Mouse (Mus musculus) MEL (cell line): ENCODE results near the gene Tnip2. TPM values are rescaled to one million over a fixed set of nuclear protein-coding genes. Genes with fewer than 3 reads are reported as not detected.

ENCODE experiments used
- DNase-seq: peaks from one replicate; pipeline ENCODE4 v3.0.0; 2011; ENCODE audit warnings: low read depth, low spot score
- H3K27ac ChIP-seq: 2 replicates; pipeline ENCODE4 v1.5.1; 2012; ENCODE audit warnings: low read depth, mild to moderate bottlenecking, control low read depth, low read length, moderate library complexity; ENCODE audit not compliant: control insufficient read depth
- H3K27me3 ChIP-seq, 2 experiments: fragments of 150-350 bp in 1 of 2; sonication (generic) in 1 of 2; 2 replicates each; pipeline ENCODE4 v1.6.1; 2012; ENCODE audit warnings: low read length in 2 of 2, mild to moderate bottlenecking in 2 of 2, improper control_type of control experiment in 1 of 2, moderate library complexity in 1 of 2; ENCODE audit not compliant: insufficient read depth in 2 of 2, control insufficient read depth in 1 of 2
- H3K36me3 ChIP-seq, 2 experiments: 2 replicates each; pipeline ENCODE4 v1.6.1; 2012 to 2014; ENCODE audit warnings: low read length in 2 of 2, improper control_type of control experiment in 1 of 2, inconsistent platforms in 1 of 2, mild to moderate bottlenecking in 1 of 2; ENCODE audit not compliant: insufficient read depth in 2 of 2, control insufficient read depth in 1 of 2
- H3K4me1 ChIP-seq, 2 experiments: fragments of 150-350 bp in 1 of 2; sonication (generic) in 1 of 2; 2 replicates each; pipeline ENCODE4 v1.6.1; 2012; ENCODE audit warnings: low read length in 2 of 2, improper control_type of control experiment in 1 of 2, mild to moderate bottlenecking in 1 of 2; ENCODE audit not compliant: insufficient read depth in 2 of 2, control insufficient read depth in 1 of 2
- H3K4me3 ChIP-seq, 2 experiments: fragments of 150-350 bp in 1 of 2; sonication (generic) in 1 of 2; 2 replicates each; pipeline ENCODE4 v1.5.1; 2012; ENCODE audit warnings: low read depth in 2 of 2, low read length in 2 of 2, mild to moderate bottlenecking in 2 of 2, moderate library complexity in 2 of 2, control low read depth in 1 of 2, improper control_type of control experiment in 1 of 2; ENCODE audit not compliant: control insufficient read depth in 1 of 2, insufficient read depth in 1 of 2
- H3K79me2 ChIP-seq: 2 replicates; pipeline ENCODE4 v1.6.1; 2012; ENCODE audit warnings: mild to moderate bottlenecking, low read length, moderate library complexity; ENCODE audit not compliant: control insufficient read depth, poor library complexity, insufficient read depth
- H3K9ac ChIP-seq: 2 replicates; pipeline ENCODE4 v1.6.1; 2012; ENCODE audit warnings: low read depth, mild to moderate bottlenecking, control low read depth, low read length, moderate library complexity; ENCODE audit not compliant: control insufficient read depth, poor library complexity, severe bottlenecking
- H3K9me3 ChIP-seq: fragments of 150-350 bp; sonication (generic); replicated peaks from 2 replicates; pipeline ENCODE4 v1.6.1; 2012; ENCODE audit warnings: mild to moderate bottlenecking, low read length, improper control_type of control experiment, moderate library complexity; ENCODE audit not compliant: insufficient read depth
- BHLHE40 ChIP-seq: IDR thresholded peaks from 2 replicates; pipeline ENCODE4 v1.6.1; 2012; ENCODE audit warnings: low read depth, mild to moderate bottlenecking, inconsistent platforms, low read length, improper control_type of control experiment, borderline replicate concordance
- CHD1 ChIP-seq: IDR thresholded peaks from 2 replicates; pipeline ENCODE4 v1.6.1; 2012; ENCODE audit warnings: low read depth, mild to moderate bottlenecking, inconsistent platforms, low read length, improper control_type of control experiment
- CTCF ChIP-seq, 3 experiments: IDR thresholded peaks in 2 of 3; conservative IDR thresholded peaks in 1 of 3; 2 replicates each; pipeline ENCODE4 v1.5.1; 2011 to 2012; ENCODE audit warnings: low read length in 3 of 3, low read depth in 2 of 3, mild to moderate bottlenecking in 2 of 3, improper control_type of control experiment in 1 of 3, inconsistent platforms in 1 of 3, mixed read lengths in 1 of 3, moderate library complexity in 1 of 3; ENCODE audit not compliant: control insufficient read depth in 1 of 3, insufficient read depth in 1 of 3, poor library complexity in 1 of 3, severe bottlenecking in 1 of 3
- E2F4 ChIP-seq: IDR thresholded peaks from 2 replicates; pipeline ENCODE4 v1.6.1; 2011; ENCODE audit warnings: low read depth, low read length, improper control_type of control experiment, borderline replicate concordance
- ELF1 ChIP-seq: IDR thresholded peaks from 2 replicates; pipeline ENCODE4 v1.6.1; 2014; ENCODE audit warnings: low read depth, mild to moderate bottlenecking, inconsistent platforms, low read length, improper control_type of control experiment, moderate library complexity
- EP300 ChIP-seq, 2 experiments: IDR thresholded peaks; 2 replicates each; pipeline ENCODE4 v1.6.1; 2011; ENCODE audit warnings: improper control_type of control experiment in 2 of 2, low read length in 2 of 2, low read depth in 1 of 2, mild to moderate bottlenecking in 1 of 2
- ETS1 ChIP-seq: IDR thresholded peaks from 2 replicates; pipeline ENCODE4 v1.6.1; 2012; ENCODE audit warnings: low read depth, mild to moderate bottlenecking, inconsistent platforms, low read length, improper control_type of control experiment, moderate library complexity
- GATA1 ChIP-seq: IDR thresholded peaks from 2 replicates; pipeline ENCODE4 v1.6.1; 2011; ENCODE audit warnings: low read depth, low read length, improper control_type of control experiment
- HCFC1 ChIP-seq: IDR thresholded peaks from 2 replicates; pipeline ENCODE4 v1.6.1; 2012; ENCODE audit warnings: low read depth, mild to moderate bottlenecking, inconsistent platforms, low read length, improper control_type of control experiment, moderate library complexity
- JUND ChIP-seq: IDR thresholded peaks from 2 replicates; pipeline ENCODE4 v1.6.1; 2011; ENCODE audit warnings: low read depth, mild to moderate bottlenecking, improper control_type of control experiment, low read length
- KAT2A ChIP-seq: conservative IDR thresholded peaks from 2 replicates; pipeline ENCODE4 v1.6.1; 2012; ENCODE audit warnings: low read depth, low read length, improper control_type of control experiment, inconsistent platforms
- MAFK ChIP-seq: IDR thresholded peaks from 2 replicates; pipeline ENCODE4 v1.6.1; 2011; ENCODE audit warnings: low read depth, mild to moderate bottlenecking, low read length, improper control_type of control experiment, borderline replicate concordance
- MAZ ChIP-seq: IDR thresholded peaks from 2 replicates; pipeline ENCODE4 v1.6.1; 2012; ENCODE audit warnings: low read depth, mild to moderate bottlenecking, inconsistent platforms, low read length, improper control_type of control experiment
- MEF2A ChIP-seq: IDR thresholded peaks from 2 replicates; pipeline ENCODE4 v1.6.1; 2014; ENCODE audit warnings: low read depth, mild to moderate bottlenecking, inconsistent platforms, low read length, improper control_type of control experiment; ENCODE audit not compliant: poor library complexity, insufficient replicate concordance, severe bottlenecking; ENCODE audit errors: extremely low read depth
- MXI1 ChIP-seq: IDR thresholded peaks from 2 replicates; pipeline ENCODE4 v1.6.1; 2011; ENCODE audit warnings: mild to moderate bottlenecking, low read depth, low read length, improper control_type of control experiment
- MYB ChIP-seq: IDR thresholded peaks from 2 replicates; pipeline ENCODE4 v1.6.1; 2011; ENCODE audit warnings: mild to moderate bottlenecking, low read depth, low read length, improper control_type of control experiment
- NRF1 ChIP-seq: IDR thresholded peaks from 2 replicates; pipeline ENCODE4 v1.6.1; 2014; ENCODE audit warnings: low read depth, mild to moderate bottlenecking, inconsistent platforms, low read length, improper control_type of control experiment, moderate library complexity; ENCODE audit not compliant: poor library complexity, insufficient read depth, severe bottlenecking
- POLR2A ChIP-seq, 2 experiments: IDR thresholded peaks; 2 replicates each; pipeline ENCODE4 v1.6.1; 2011 to 2012; ENCODE audit warnings: low read length in 2 of 2, mild to moderate bottlenecking in 2 of 2, control low read depth in 1 of 2, improper control_type of control experiment in 1 of 2, low read depth in 1 of 2, moderate library complexity in 1 of 2; ENCODE audit not compliant: control insufficient read depth in 1 of 2, insufficient read depth in 1 of 2, poor library complexity in 1 of 2
- POLR2AphosphoS5 ChIP-seq: IDR thresholded peaks from 2 replicates; pipeline ENCODE4 v1.6.1; 2012; ENCODE audit warnings: low read depth, borderline replicate concordance, mild to moderate bottlenecking, inconsistent platforms, low read length, moderate library complexity, mixed read lengths
- RAD21 ChIP-seq: IDR thresholded peaks from 2 replicates; pipeline ENCODE4 v1.6.1; 2011; ENCODE audit warnings: mild to moderate bottlenecking, low read depth, low read length, improper control_type of control experiment
- RCOR1 ChIP-seq: IDR thresholded peaks from 2 replicates; pipeline ENCODE4 v1.6.1; 2012; ENCODE audit warnings: low read depth, mild to moderate bottlenecking, inconsistent platforms, low read length, improper control_type of control experiment
- SIN3A ChIP-seq: IDR thresholded peaks from 2 replicates; pipeline ENCODE4 v1.6.1; 2012; ENCODE audit warnings: low read length, improper control_type of control experiment, inconsistent platforms
- SMC3 ChIP-seq: IDR thresholded peaks from 2 replicates; pipeline ENCODE4 v1.6.1; 2011; ENCODE audit warnings: low read depth, low read length, improper control_type of control experiment
- TAL1 ChIP-seq: IDR thresholded peaks from 2 replicates; pipeline ENCODE4 v1.6.1; 2012; ENCODE audit warnings: mild to moderate bottlenecking, inconsistent platforms, low read length, moderate library complexity, mixed read lengths
- TBP ChIP-seq: IDR thresholded peaks from 2 replicates; pipeline ENCODE4 v1.8.0; 2011; ENCODE audit warnings: low read depth, low read length, improper control_type of control experiment
- TCF12 ChIP-seq: IDR thresholded peaks from 2 replicates; pipeline ENCODE4 v1.6.1; 2014; ENCODE audit warnings: low read depth, mild to moderate bottlenecking, inconsistent platforms, low read length, improper control_type of control experiment, moderate library complexity
- UBTF ChIP-seq: IDR thresholded peaks from 2 replicates; pipeline ENCODE4 v1.6.1; 2012; ENCODE audit warnings: low read depth, mild to moderate bottlenecking, inconsistent platforms, low read length, improper control_type of control experiment, moderate library complexity, borderline replicate concordance; ENCODE audit not compliant: insufficient read depth
- USF1 ChIP-seq: IDR thresholded peaks from 2 replicates; pipeline ENCODE4 v1.6.1; 2014; ENCODE audit warnings: low read depth, mild to moderate bottlenecking, inconsistent platforms, low read length, improper control_type of control experiment, moderate library complexity
- polyA plus RNA-seq, 2 experiments: library from polyadenylated mRNA; stranded (reverse) in 1 of 2; unstranded in 1 of 2; fragments of >175 nt in 1 of 2; fragments of >200 nt in 1 of 2; gene quantifications; 2 replicates each; pipeline versions ENCODE4 v1.2.1 to v1.2.4; 2012; ENCODE audit warnings: low replicate concordance in 2 of 2, low read depth in 1 of 2; ENCODE audit not compliant: insufficient read length in 2 of 2, insufficient read depth in 1 of 2, missing spikeins in 1 of 2
- total RNA-seq: library from RNA; depleted of rRNA; stranded (reverse); fragments of 300-350 nt; gene quantifications from 2 replicates; pipeline ENCODE4 v1.2.3, GENCODE M21; 2012

The Tnip2 gene
- total and polyA plus RNA-seq, 3 experiments, result 27.0 to 89.4 (median 30.6) TPM

DNA sequence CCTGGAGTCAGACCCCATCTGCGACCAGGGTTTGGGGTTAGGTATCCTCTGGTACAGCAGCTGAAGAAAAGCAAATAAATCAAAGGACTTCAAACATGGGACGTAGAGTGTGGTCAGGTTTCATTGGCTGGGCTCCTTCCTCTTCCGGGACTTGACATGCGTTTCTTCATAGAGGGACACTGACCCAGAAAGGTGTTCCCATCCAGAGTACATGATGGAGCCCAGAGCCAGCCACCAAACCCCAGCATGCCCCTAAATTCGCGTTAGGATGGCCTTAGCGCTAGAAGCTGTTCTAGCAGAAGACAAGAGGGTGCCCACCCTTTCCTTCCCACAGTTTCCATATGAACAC, 401 bp upstream of the Tnip2 start (continued):
- no peak for TF ChIP-seq UBTF
- TF ChIP-seq RAD21, result no peak
- TF ChIP-seq KAT2A, result no peak
- no peak; a peak in 1 of 4 replicates for TF ChIP-seq POLR2A (IDR thresholded peaks at IDR 0.05; ENCODE audit: control insufficient read depth in 1 of 2, insufficient read depth in 1 of 2, low read depth in 1 of 2, low read length in 2 of 2, poor library complexity in 1 of 2)
- no peak for TF ChIP-seq ETS1
- TF ChIP-seq MAZ, result no peak
- no peak for TF ChIP-seq MYB

GRCm38 (mm10) chr5:34512486-34512885, 1.3 kb downstream of the Tnip2 start:
- Histone ChIP-seq H3K9ac (no peak overlapping the region), H3K4me3 (peak overlapping the region in 1 of 2 experiments; percentile 93; a peak in 1 of 4 replicates), H3K4me1 (peaks cover 18 to 25% of the 10 kb centered on the region in 2 experiments)

GRCm38 (mm10) chr5:34502821-34503220, 11.0 kb downstream of the Tnip2 start:
- Histone ChIP-seq H3K9ac (no peak overlapping the region), H3K4me1 (no peaks in the 10 kb centered on the region), H3K27me3 (no peaks in the 10 kb centered on the region), H3K4me3 (no peak overlapping the region), H3K79me2 (no peaks in the 10 kb centered on the region), H3K27ac (no peak overlapping the region), H3K36me3 (peaks cover 0 to 3% of the 10 kb centered on the region in 2 experiments; a peak in 1 of 4 replicates), H3K9me3 (no peaks in the 10 kb centered on the region)
- TF ChIP-seq USF1 (no peak), NRF1 (no peak), POLR2A (IDR thresholded peaks at IDR 0.05; ENCODE audit: control insufficient read depth in 1 of 2, insufficient read depth in 1 of 2, low read depth in 1 of 2, low read length in 2 of 2, poor library complexity in 1 of 2) (no peak), E2F4 (no peak), JUND (no peak), UBTF (no peak), MEF2A (no peak), MAFK (no peak), CHD1 (no peak), ELF1 (no peak), RAD21 (no peak), RCOR1 (no peak)
- no peak for DNase-seq

More at GRCm38 (mm10) chr5:34512486-34512885, 1.3 kb downstream of the Tnip2 start:
- no peaks in the 10 kb centered on the region for H3K9me3 ChIP-seq
- peaks cover 0 to 26% of the 10 kb centered on the region in 2 experiments; a peak in 2 of 4 replicates for H3K36me3 ChIP-seq
- H3K27ac ChIP-seq, result no peak overlapping the region
- no peaks in the 10 kb centered on the region for H3K27me3 ChIP-seq
- no peak for DNase-seq
- H3K79me2 ChIP-seq, result peaks cover 14% of the 10 kb centered on the region
- TF ChIP-seq E2F4 (no peak), MYB (no peak), RCOR1 (no peak), TBP (no peak), KAT2A (no peak), ETS1 (no peak), BHLHE40 (no peak), SIN3A (no peak), GATA1 (no peak), HCFC1 (no peak), MXI1 (no peak), CTCF (IDR thresholded peaks at IDR 0.05 in 2 of 3, conservative IDR thresholded peaks at IDR 0.05 in 1 of 3; ENCODE audit: control insufficient read depth in 1 of 3, insufficient read depth in 1 of 3, low read depth in 2 of 3, low read length in 3 of 3, poor library complexity in 1 of 3, severe bottlenecking in 1 of 3) (no peak), SMC3 (no peak), TCF12 (no peak), POLR2AphosphoS5 (no peak), TAL1 (no peak), CHD1 (no peak), EP300 (IDR thresholded peaks at IDR 0.05; ENCODE audit: low read depth in 1 of 2, low read length in 2 of 2) (no peak)
